Mouse (Mus musculus): Measurements from ENCODE around the gene Tgfb3.

The Tgfb3 gene

GRCm38 (mm10) chr12:86027000-86027399 is 51.8 kb downstream of the Tgfb3 start:
- DNase-seq: peak; percentile 72 to 73

- DNase-seq: peak; percentile 84 to 87
Observed at GRCm38 (mm10) chr12:86025480-86025879, 53.4 kb downstream of the Tgfb3 start.

GRCm38 (mm10) chr12:86024426-86024825 is 54.4 kb downstream of the Tgfb3 start:
- DNase-seq: peak; percentile 61 to 73

GRCm38 (mm10) chr12:86023081-86023871 is 55.6 kb downstream of the Tgfb3 start:
- DNase-seq: peak; percentile 37 to 42

DNA sequence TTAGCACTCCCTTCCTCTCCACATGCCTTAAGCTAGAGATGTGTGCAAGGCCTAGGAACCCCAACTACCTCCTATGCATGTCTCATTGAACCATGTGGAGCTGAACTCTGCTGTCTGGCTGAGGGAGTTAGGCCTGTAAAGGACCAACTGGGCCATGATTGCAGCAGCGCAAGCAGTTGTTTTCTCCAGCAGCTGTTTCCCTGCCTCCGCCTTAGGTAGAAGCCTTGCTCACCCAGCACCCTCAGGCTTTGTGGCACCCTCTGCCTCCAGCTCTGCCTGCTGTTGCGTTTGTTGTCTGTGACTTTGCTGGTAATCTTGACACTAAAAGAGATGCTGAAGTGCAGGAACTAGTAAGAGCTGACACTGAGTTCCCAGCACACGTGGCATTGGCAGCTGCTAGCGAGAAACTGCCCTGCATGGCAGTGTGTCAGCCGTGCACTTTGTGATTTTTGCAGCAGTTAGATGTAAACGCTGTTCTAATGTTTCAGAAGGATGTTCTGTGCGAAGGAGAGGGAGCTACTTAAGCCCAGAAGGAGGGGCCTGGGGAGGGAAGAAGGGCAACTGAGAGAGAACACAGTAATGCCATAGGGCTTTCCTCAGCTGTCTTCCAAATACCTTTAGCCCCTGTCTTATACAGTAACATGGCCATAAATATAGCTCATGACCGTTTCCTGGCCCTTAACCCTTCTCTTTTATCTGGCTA is 56.4 kb downstream of the Tgfb3 start:
- no peak for DNase-seq

DNA sequence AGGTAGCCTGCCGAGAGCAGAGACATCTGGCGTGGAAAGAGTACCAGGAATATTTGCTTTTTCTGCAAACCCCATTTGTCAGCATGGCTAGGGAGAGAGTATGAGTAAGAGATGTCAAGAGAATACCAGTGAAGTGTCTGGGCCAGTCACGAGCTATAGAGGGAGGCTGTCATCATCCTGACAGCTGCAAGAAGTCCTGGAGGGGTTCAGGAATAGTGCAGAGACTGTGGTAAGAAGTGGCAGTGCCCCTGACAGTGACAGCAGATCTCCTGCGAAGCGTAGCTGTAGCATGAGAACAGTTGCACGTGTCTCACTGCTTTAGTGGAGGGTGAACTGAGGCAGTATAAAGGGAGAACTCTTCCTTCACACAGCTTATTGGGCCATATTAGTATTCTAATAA is 57.3 kb downstream of the Tgfb3 start:
- no peak for DNase-seq

GRCm38 (mm10) chr12:86017360-86017759 is 61.5 kb downstream of the Tgfb3 start:
- DNase-seq: no peak

DNA sequence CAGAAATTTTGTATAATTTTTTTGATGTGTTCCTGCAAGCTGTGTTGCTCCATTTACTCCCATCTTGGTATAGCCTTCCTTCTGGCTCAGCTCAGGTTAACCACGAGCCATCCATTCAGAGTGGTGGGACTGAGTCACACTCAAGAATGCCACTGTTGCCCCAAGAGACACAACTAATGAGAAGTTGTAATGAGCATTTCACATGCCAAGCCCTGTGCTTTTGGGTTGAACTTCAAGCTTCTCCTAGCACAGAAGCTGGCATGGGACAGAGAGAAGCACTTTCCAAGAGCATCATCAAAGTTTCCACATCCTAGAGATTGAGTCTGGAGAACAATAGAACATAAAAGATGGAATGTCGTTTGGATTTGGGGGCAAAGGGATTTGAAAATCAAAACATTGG is 63.7 kb downstream of the Tgfb3 start:
- no peak for DNase-seq

DNA sequence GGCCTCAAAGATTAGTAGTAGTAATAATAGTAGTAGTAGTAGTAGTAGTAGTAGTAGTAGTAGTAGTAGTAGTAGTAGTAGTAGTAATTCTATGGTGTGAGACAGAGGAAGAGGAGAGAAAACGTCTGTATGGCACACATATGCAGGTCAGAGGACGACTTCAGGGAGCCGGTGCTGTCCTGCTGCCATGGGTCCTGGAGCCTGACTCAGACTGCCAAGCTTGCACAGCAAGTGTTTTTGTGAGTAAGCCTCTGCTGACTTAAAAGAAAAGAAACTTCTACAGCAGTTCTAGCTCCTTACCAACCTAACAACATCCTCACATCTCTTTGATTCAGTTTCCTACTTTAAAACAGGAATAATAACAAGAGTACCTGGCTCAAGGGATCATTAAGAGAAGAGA is 64.2 kb downstream of the Tgfb3 start:
- no peak for DNase-seq

DNA sequence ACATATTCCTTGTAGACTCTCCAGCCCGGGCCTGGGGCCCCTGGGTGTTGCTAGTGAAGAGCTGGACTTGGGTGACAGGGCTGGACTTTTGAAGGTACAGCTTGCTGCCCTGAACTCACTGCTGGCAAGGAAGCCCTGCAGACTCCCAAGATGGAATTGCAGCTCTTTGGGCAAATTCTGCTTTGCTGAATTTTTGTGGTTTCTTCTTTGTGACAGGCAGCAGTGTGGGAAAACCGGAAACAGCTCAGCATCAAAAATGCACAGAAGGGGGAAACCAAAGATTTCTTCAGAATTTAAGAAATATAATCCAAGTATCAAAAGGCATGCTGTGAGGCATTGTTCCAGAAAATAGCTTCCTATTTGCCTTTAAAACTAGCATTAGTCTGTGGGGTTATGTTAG is 64.7 kb downstream of the Tgfb3 start:
- no peak for DNase-seq

DNA sequence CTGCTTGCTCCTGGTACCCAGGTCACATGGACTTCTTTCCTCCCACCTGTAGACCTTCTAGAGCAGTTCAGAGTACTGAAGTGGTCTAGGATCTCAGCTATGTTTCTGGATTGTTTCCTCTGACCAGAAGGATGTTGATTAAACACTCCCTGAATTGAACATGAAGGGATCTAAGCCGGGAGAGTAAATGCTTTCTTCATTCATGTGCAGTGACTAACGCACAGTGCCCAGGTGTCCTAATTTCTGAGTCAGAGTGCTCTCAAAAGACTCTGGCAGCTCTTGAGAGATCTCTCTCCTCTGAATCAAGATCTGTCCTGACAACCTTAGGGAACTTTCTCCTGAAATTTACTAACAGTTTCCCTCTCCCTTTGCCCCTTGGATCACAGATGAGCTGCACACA is 66.6 kb downstream of the Tgfb3 start:
- DNase-seq: no peak

- no peak for DNase-seq
Observed at GRCm38 (mm10) chr12:86010656-86011055, 68.2 kb downstream of the Tgfb3 start.

DNA sequence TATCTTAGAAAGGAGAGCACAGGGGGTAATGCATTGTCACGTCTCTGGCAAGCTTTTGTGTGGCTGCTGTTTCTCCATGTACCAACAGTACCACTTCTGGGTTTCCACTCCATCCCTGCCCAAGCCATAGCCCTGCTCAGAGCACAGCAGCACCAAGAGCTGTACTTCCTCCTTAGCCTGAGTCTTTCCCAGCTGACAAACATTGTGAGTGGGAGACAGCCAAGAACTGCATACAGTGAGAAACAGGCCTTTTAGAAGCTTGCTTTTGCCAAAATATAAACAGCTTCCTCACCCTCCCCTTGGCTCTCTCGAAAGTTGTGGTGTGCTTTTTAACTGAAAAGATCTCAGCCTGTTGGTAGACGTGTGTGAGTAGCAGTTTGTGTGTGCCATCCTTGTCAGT is 71.5 kb downstream of the Tgfb3 start:
- no peak for DNase-seq
